Comparison of ENCODE assay signal across 7 mouse cellular contexts in the genomic region with DNA sequence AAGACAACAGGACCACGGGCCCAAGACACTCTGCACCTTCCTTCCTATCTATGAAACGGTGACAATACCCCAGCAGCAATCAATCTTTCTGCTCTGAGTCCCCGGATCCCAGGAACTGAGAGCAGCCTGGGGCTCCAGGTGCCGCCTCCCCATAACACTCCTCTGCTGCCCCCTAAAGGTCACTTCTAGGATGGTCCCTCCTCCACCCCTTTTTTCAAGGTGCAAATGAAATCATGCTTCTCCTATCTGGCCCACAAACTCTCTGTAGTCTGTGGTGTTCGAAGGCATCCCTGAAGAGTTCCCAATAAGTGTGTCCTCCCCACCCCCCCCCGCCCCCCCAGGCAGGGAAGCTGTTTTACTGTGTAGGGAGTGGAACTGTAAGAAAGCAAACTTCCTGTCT.
A peak's percentile ranks its signal among the peaks of the same experiment; 100 is the strongest.
DNase-seq lines count a peak whose midpoint lies in the region; ATAC-seq and TF ChIP-seq lines count a peak whose summit lies in the region.

No protein-coding gene starts in this region.

- TF ChIP-seq EP300 in ES-Bruce4 (IDR thresholded peaks at IDR 0.05; ENCODE audit: insufficient read depth, low read depth, low read length) = no peak

- DNase-seq in adrenal gland, adult 18-20 months (ENCODE audit: low spot score in 2 of 2) = peak; percentile 24 to 35
- DNase-seq in embryo, embryonic 11 days = peak; percentile 83
- peak; percentile 86 for DNase-seq in hindbrain, embryonic 11.5 days (ENCODE audit: low spot score)
- DNase-seq in layer of hippocampus, adult 8-10 months (ENCODE audit: low spot score in 2 of 2) = peak; percentile 23 to 50
- DNase-seq in lung, postnatal 36 days = peak; percentile 67
- peak; percentile 48 for DNase-seq in right cerebral cortex, adult 18-20 months

- no peaks in the 10 kb centered on the region for H3K27me3 ChIP-seq in ES-Bruce4 (ENCODE audit: control insufficient read depth, insufficient read depth, low read length, poor library complexity, severe bottlenecking)
- no peaks in the 10 kb centered on the region for H3K27me3 ChIP-seq in hindbrain, embryonic 11.5 days (ENCODE audit: control insufficient read depth, insufficient read depth, low read length)

- TF ChIP-seq CTCF in ES-Bruce4 (IDR thresholded peaks at IDR 0.05; ENCODE audit: low read depth, low read length) = peak; percentile 75

- no peak for TF ChIP-seq POLR2A in ES-Bruce4 (IDR thresholded peaks at IDR 0.05; ENCODE audit: insufficient read depth, low read length)

- peak; percentile 45 for ATAC-seq in hindbrain, embryonic 11.5 days (ENCODE audit: low FRiP score)

- H3K4me1 ChIP-seq in ES-Bruce4 (ENCODE audit: control insufficient read depth, insufficient read depth, low read length) = no peaks in the 10 kb centered on the region
- H3K4me1 ChIP-seq in hindbrain, embryonic 11.5 days (replicated peaks; ENCODE audit: control insufficient read depth, insufficient read depth, low read length) = no peaks in the 10 kb centered on the region

- WGBS in hindbrain, embryonic 11.5 days = 7% methylated on average over 6 of the region's 6 CpGs

- H3K4me2 ChIP-seq in hindbrain, embryonic 11.5 days (replicated peaks; ENCODE audit: low read depth, low read length) = no peak overlapping the region

- H3K36me3 ChIP-seq in ES-Bruce4 (ENCODE audit: control insufficient read depth, insufficient read depth, low read length, poor library complexity, severe bottlenecking) = no peaks in the 10 kb centered on the region
- no peaks in the 10 kb centered on the region for H3K36me3 ChIP-seq in hindbrain, embryonic 11.5 days (ENCODE audit: control insufficient read depth, insufficient read depth, low read length)

- H3K9me3 ChIP-seq in ES-Bruce4 (replicated peaks; ENCODE audit: control insufficient read depth, insufficient read depth, low read length, poor library complexity, severe bottlenecking) = no peaks in the 10 kb centered on the region
- no peaks in the 10 kb centered on the region for H3K9me3 ChIP-seq in hindbrain, embryonic 11.5 days (ENCODE audit: control insufficient read depth, low read length)

- H3K4me3 ChIP-seq in ES-Bruce4 (ENCODE audit: low read depth, low read length) = no peak overlapping the region
- no peak overlapping the region for H3K4me3 ChIP-seq in hindbrain, embryonic 11.5 days (ENCODE audit: low read depth, low read length)

- no peak overlapping the region for H3K27ac ChIP-seq in ES-Bruce4 (ENCODE audit: insufficient read depth, low read length)
- H3K27ac ChIP-seq in hindbrain, embryonic 11.5 days (ENCODE audit: low read depth, low read length) = no peak overlapping the region

- no peak overlapping the region for H3K9ac ChIP-seq in ES-Bruce4 (ENCODE audit: low read depth, poor library complexity, severe bottlenecking)
- no peak overlapping the region for H3K9ac ChIP-seq in hindbrain, embryonic 11.5 days (ENCODE audit: low read depth, low read length)

Comparison
In these comparisons a context has a peak if more than half of its experiments do, and no peak if none do; other contexts are left out.
1. DNase-seq: peak in every context shown above with its lines; median percentile 86 in hindbrain, embryonic 11.5 days; 83 in embryo, embryonic 11 days; 67 in lung, postnatal 36 days; 48 in right cerebral cortex, adult 18-20 months; 36 in layer of hippocampus, adult 8-10 months; 30 in adrenal gland, adult 18-20 months.